Mouse (Mus musculus) limb, embryonic 14.5 days (tissue): ENCODE results near the gene Igf2bp2. TPM values are rescaled to one million over a fixed set of nuclear protein-coding genes. Genes with fewer than 3 reads are reported as not detected.

Experiments
- ATAC-seq: fragments of 200-750 bp; cut with Nextera tagmentation; 2 replicates; pipeline ENCODE4 v1.8.0; 2017; ENCODE audit warnings: low read depth, moderate number of reproducible peaks, moderate TSS enrichment; ENCODE audit not compliant: low FRiP score
- DNase-seq: peaks from one replicate; pipeline ENCODE4 v3.0.0-alpha.2; 2015; ENCODE audit warnings: low spot score
- H3K27ac ChIP-seq: fragments of 300-500 bp; sonication (generic); replicated peaks from 2 replicates; pipeline ENCODE4 v1.5.1; 2014; ENCODE audit warnings: low read depth, mild to moderate bottlenecking, low read length, moderate library complexity, mixed read lengths
- H3K27me3 ChIP-seq: fragments of 300-500 bp; sonication (generic); 2 replicates; pipeline ENCODE4 v1.6.1; 2014; ENCODE audit warnings: low read length, mixed read lengths; ENCODE audit not compliant: control insufficient read depth, insufficient read depth
- H3K36me3 ChIP-seq: fragments of 300-500 bp; sonication (generic); 2 replicates; pipeline ENCODE4 v1.6.1; 2014; ENCODE audit warnings: mild to moderate bottlenecking, low read length, moderate library complexity, mixed read lengths; ENCODE audit not compliant: control insufficient read depth, insufficient read depth
- H3K4me1 ChIP-seq: fragments of 300-500 bp; sonication (generic); 2 replicates; pipeline ENCODE4 v1.6.1; 2014; ENCODE audit warnings: antibody characterized with exemption, low read length, mixed read lengths; ENCODE audit not compliant: control insufficient read depth, insufficient read depth
- H3K4me2 ChIP-seq: fragments of 300-500 bp; sonication (generic); replicated peaks from 2 replicates; pipeline ENCODE4 v1.6.1; 2014; ENCODE audit warnings: low read depth, mild to moderate bottlenecking, low read length, moderate library complexity; ENCODE audit not compliant: severe bottlenecking
- H3K4me3 ChIP-seq: fragments of 300-500 bp; sonication (generic); replicated peaks from 2 replicates; pipeline ENCODE4 v1.5.1; 2014; ENCODE audit warnings: low read length
- H3K9ac ChIP-seq: fragments of 300-500 bp; sonication (generic); 2 replicates; pipeline ENCODE4 v1.6.1; 2014; ENCODE audit warnings: mild to moderate bottlenecking, low read depth, low read length, moderate library complexity; ENCODE audit not compliant: severe bottlenecking
- H3K9me3 ChIP-seq: fragments of 300-500 bp; sonication (generic); 2 replicates; pipeline ENCODE4 v1.6.1; 2016; ENCODE audit warnings: low read length; ENCODE audit not compliant: control insufficient read depth
- POLR2A ChIP-seq: fragments of 200-500 bp; IDR thresholded peaks from 2 replicates; pipeline ENCODE4 v1.8.0; 2012; ENCODE audit warnings: inconsistent platforms, mild to moderate bottlenecking, moderate library complexity, borderline replicate concordance; ENCODE audit not compliant: insufficient read depth, insufficient read length; ENCODE audit errors: extremely low read depth
- WGBS: fragments of 180-500 bp; shearing (Covaris S2); extraction: QIAGEN DNeasy Blood & Tissue Kit; methylation state at CpG from one replicate; pipeline ENCODE4 v1.1.7; 2014; 5-methylcytosine and 5-hydroxymethylcytosine counted together
- polyA plus RNA-seq, 2 experiments: library from polyadenylated mRNA; depleted of rRNA in 1 of 2; stranded (reverse) in 1 of 2; unstranded in 1 of 2; fragments of >200 nt; fragmentation: Nextera tagmentation in 1 of 2; extraction: Ambion mirVana in 1 of 2; gene quantifications; 2 replicates each; pipeline versions ENCODE4 v1.2.1 to v1.2.3; 2012 to 2014

Igf2bp2 gene
- polyA plus RNA-seq, 2 experiments = 58.7 to 91.2 TPM

DNA sequence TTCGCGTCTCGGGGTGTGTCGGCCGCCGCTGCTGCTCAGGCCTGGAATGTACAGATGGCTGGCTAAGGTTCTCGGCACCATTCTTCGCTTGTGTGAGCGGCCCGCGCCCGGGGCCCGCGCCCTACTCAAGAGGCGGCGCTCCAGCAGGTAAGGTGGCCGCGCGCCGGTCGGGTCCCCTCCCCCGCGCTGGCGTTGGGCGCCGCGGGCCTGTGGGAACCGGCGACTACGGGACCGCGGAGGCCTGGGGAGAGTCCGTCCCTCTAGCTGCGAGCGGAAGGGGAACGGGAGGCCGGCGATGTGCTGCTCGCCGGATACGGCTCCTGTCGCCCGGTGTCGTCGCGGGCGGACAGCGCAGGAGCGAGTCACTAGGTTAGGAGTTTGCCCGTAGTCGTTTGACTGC lies 153.5 kb downstream of the Igf2bp2 start:
- peaks cover 9% of the 10 kb centered on the region; the same call in 1 of the 2 replicates for H3K4me1 ChIP-seq
- H3K9me3 ChIP-seq = no peaks in the 10 kb centered on the region
- H3K27me3 ChIP-seq = no peaks in the 10 kb centered on the region
- no peak for TF ChIP-seq POLR2A
- H3K4me2 ChIP-seq = peak overlapping the region; percentile 73
- DNase-seq (peak; percentile 16), ATAC-seq (peak; percentile 47)
- WGBS = under 1% methylated on average over 41 of the region's 51 CpGs
- H3K9ac ChIP-seq = peak overlapping the region; percentile 95
- peak overlapping the region; percentile 95 for H3K4me3 ChIP-seq
- peak overlapping the region; percentile 81 for H3K27ac ChIP-seq
- peaks cover 3% of the 10 kb centered on the region for H3K36me3 ChIP-seq

GRCm38 (mm10) chr16:22009099-22009584 lies 154.0 kb downstream of the Igf2bp2 start, which contains the start of gene Senp2:
TSS of gene Senp2 (plus strand) at chr16:22009484.
- H3K9me3 ChIP-seq = no peaks in the 10 kb centered on the region
- peak; percentile 98 for ATAC-seq
- H3K4me2 ChIP-seq = peak within 1 kb of the TSS; percentile 73
- peaks cover 9% of the 10 kb centered on the region; the same call in 1 of the 2 replicates for H3K4me1 ChIP-seq
- H3K36me3 ChIP-seq = peaks cover 3% of the 10 kb centered on the region
- DNase-seq = peak; percentile 100
- peak within 1 kb of the TSS; percentile 95 for H3K4me3 ChIP-seq
- H3K9ac ChIP-seq = peak within 1 kb of the TSS; percentile 95
- no peak for TF ChIP-seq POLR2A
- H3K27me3 ChIP-seq = no peaks in the 10 kb centered on the region
- peak within 1 kb of the TSS; percentile 81 for H3K27ac ChIP-seq
- WGBS = under 1% methylated on average over 43 of the region's 45 CpGs

Other genes starting within 250 kb of the Igf2bp2 start
- 27.6 and 30.5 TPM in 2 replicates for gene Tmem41a, start 215.7 kb downstream of the Igf2bp2 start, polyA plus RNA-seq (2012; rRNA removed)
- 42.3 and 42.8 TPM in 2 replicates for gene Tmem41a, start 215.7 kb downstream of the Igf2bp2 start, polyA plus RNA-seq (2014; fragmentation: Nextera tagmentation; extraction: Ambion mirVana)
- 0.92 and 1.6 TPM in 2 replicates for gene Liph, start 167.6 kb downstream of the Igf2bp2 start, polyA plus RNA-seq (2012; rRNA removed)
- gene Liph, start 167.6 kb downstream of the Igf2bp2 start, polyA plus RNA-seq (2014; fragmentation: Nextera tagmentation; extraction: Ambion mirVana) = 2.3 and 2.8 TPM in 2 replicates
- 31.8 and 42.6 TPM in 2 replicates for gene Senp2, start 153.8 kb downstream of the Igf2bp2 start, polyA plus RNA-seq (2012; rRNA removed)
- 43.7 and 45.7 TPM in 2 replicates for gene Senp2, start 153.8 kb downstream of the Igf2bp2 start, polyA plus RNA-seq (2014; fragmentation: Nextera tagmentation; extraction: Ambion mirVana)
- 168 and 179 TPM in 2 replicates for gene Tra2b, start 102.7 kb upstream of the Igf2bp2 start, polyA plus RNA-seq (2012; rRNA removed)
- 300 and 311 TPM in 2 replicates for gene Tra2b, start 102.7 kb upstream of the Igf2bp2 start, polyA plus RNA-seq (2014; fragmentation: Nextera tagmentation; extraction: Ambion mirVana)